Mouse (Mus musculus) E14TG2a.4 (cell line): ENCODE results near the gene Maff.

Experiments used
- H3K27me3 ChIP-seq: 2 replicates; pipeline ENCODE4 v1.6.1; 2014; ENCODE audit warnings: low read length, control low read depth; ENCODE audit not compliant: insufficient read depth
- H3K36me3 ChIP-seq: 2 replicates; pipeline ENCODE4 v1.6.1; 2014; ENCODE audit warnings: low read length, control low read depth; ENCODE audit not compliant: insufficient read depth
- H3K4me1 ChIP-seq: replicated peaks from 2 replicates; pipeline ENCODE4 v1.6.1; 2014; ENCODE audit warnings: low read depth, low read length, control low read depth
- H3K4me3 ChIP-seq: replicated peaks from 2 replicates; pipeline ENCODE4 v1.5.1; 2014; ENCODE audit warnings: mild to moderate bottlenecking, low read length
- H3K9me3 ChIP-seq: 2 replicates; pipeline ENCODE4 v1.6.1; 2014; ENCODE audit warnings: low read length, control low read depth
- CTCF ChIP-seq: conservative IDR thresholded peaks from 2 replicates; pipeline ENCODE4 v1.5.1; 2014; ENCODE audit warnings: low read length
- NANOG ChIP-seq: IDR thresholded peaks from 2 replicates; pipeline ENCODE4 v1.6.1; 2014; ENCODE audit warnings: borderline replicate concordance, low read length, mixed read lengths
- POU5F1 ChIP-seq: IDR thresholded peaks from 2 replicates; pipeline ENCODE4 v1.6.1; 2014; ENCODE audit warnings: low read length, borderline replicate concordance

Maff gene

DNA sequence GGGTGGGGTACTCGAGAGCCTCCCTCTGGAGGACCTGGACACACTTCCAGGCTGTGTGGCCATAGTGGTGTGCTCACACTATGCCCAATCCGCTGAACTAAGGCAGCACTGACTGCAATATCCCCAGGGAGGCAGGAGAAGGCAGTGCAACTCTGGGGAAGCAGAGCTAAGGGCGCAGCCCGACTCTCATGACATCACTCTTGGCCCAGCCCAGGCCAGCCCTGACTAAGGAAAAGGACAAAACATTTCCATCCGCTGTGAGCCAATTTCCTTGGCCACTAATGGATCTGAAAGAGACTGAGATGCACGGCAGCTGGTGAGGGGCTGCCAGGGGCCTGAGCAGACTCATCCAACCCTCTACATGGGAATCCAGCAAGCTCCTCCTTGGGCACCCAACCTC is 31.3 kb downstream of the Maff start:
- H3K27me3 ChIP-seq = no peaks in the 10 kb centered on the region
- H3K4me1 ChIP-seq = peaks cover 74% of the 10 kb centered on the region
- no peaks in the 10 kb centered on the region for H3K9me3 ChIP-seq
- H3K4me3 ChIP-seq = no peak overlapping the region
- no peak for TF ChIP-seq POU5F1
- no peak for TF ChIP-seq CTCF
- TF ChIP-seq NANOG = no peak
- H3K36me3 ChIP-seq = peaks cover 74% of the 10 kb centered on the region

- Histone ChIP-seq H3K4me3 (no peak overlapping the region), H3K4me1 (peaks cover 72% of the 10 kb centered on the region), H3K9me3 (no peaks in the 10 kb centered on the region), H3K36me3 (peaks cover 70% of the 10 kb centered on the region), H3K27me3 (no peaks in the 10 kb centered on the region)
- TF ChIP-seq CTCF (no peak), POU5F1 (no peak), NANOG (no peak)
Observed at GRCm38 (mm10) chr15:79378608-79379007, 32.2 kb downstream of the Maff start.

DNA sequence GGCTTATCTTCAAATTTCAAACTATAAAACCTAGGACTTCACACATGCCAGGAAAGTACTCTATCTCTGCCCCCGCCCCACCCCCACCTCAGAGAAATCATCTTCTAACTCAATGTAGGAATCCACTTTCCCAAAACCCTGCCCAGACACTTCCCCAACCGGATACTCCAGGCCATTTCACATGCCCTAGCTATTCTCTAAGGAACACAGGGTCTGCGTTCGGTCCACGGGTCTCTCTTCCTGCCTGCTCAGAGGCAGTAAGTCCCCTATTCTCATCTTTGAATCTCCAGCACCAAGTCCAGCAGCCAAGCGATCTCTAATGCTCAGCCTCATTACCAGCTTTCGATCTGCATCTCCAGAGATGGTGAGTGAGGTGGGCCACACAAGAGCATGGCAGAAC is 33.2 kb downstream of the Maff start:
- peaks cover 62% of the 10 kb centered on the region for H3K4me1 ChIP-seq
- TF ChIP-seq POU5F1 (no peak), CTCF (no peak)
- H3K27me3 ChIP-seq = no peaks in the 10 kb centered on the region
- peaks cover 69% of the 10 kb centered on the region for H3K36me3 ChIP-seq
- H3K4me3 ChIP-seq = no peak overlapping the region
- H3K9me3 ChIP-seq = no peaks in the 10 kb centered on the region

DNA sequence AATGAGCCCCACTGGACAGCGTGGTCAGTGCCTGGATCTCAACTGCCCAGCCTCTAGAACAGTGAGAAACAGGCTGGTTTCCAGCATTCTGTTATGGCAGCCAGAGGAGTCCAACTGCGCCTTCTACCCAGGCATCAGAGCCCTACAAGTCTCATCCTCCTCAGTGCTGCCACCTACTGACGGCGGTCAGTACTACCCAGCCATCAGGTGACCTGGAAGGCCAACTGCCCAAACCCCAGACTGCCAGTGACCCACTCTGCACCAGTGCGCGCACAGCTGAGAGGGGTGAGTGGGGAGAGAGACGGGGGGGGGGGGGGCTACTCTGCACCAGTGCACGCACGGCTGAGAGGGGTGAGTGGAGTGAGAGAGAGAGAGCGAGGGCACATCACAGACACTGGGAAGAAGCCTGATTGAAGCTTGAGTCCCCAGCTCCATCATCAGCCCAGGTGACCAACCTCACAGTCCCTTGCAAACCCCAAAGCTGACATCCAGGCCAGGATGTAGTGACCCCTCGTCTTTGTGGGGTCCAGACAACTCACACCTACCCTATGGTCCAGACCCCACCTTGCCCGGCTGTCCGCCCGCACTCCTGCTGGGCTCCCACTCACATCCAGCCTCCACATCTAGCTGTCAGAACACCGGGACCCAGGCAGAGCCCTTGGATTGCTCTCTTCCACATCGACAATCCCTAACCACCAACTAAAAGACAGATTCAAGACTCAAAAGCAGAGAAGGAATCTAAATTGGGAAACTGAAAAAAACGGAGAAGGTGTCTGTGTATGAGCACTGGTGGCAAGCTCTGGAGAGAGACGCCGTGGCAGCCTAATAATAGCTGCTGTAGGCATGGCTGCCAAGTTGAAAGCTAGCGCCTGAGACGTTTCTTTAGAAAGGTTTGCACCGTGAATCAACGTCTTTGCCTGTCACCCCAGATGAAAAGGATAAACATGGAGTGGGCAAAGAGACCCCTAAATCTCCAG is 34.3 kb downstream of the Maff start:
- no peak overlapping the region for H3K4me3 ChIP-seq
- no peak for TF ChIP-seq NANOG
- peak; percentile 74 for TF ChIP-seq CTCF
- H3K27me3 ChIP-seq = no peaks in the 10 kb centered on the region
- H3K9me3 ChIP-seq = no peaks in the 10 kb centered on the region
- H3K36me3 ChIP-seq = peaks cover 69% of the 10 kb centered on the region
- H3K4me1 ChIP-seq = peaks cover 51% of the 10 kb centered on the region

GRCm38 (mm10) chr15:79381644-79382043 is 35.2 kb downstream of the Maff start:
- TF ChIP-seq POU5F1 (no peak), CTCF (no peak), NANOG (no peak)
- H3K36me3 ChIP-seq = peaks cover 67% of the 10 kb centered on the region

GRCm38 (mm10) chr15:79387081-79387480 is 40.7 kb downstream of the Maff start:
- Histone ChIP-seq H3K4me1 (peaks cover 50% of the 10 kb centered on the region), H3K9me3 (no peaks in the 10 kb centered on the region), H3K36me3 (peaks cover 65% of the 10 kb centered on the region), H3K4me3 (no peak overlapping the region), H3K27me3 (no peaks in the 10 kb centered on the region)
- TF ChIP-seq CTCF (no peak), NANOG (no peak), POU5F1 (no peak)

More at GRCm38 (mm10) chr15:79381644-79382043, 35.2 kb downstream of the Maff start:
- Histone ChIP-seq H3K9me3 (no peaks in the 10 kb centered on the region), H3K4me1 (peaks cover 42% of the 10 kb centered on the region), H3K4me3 (no peak overlapping the region), H3K27me3 (no peaks in the 10 kb centered on the region)

DNA sequence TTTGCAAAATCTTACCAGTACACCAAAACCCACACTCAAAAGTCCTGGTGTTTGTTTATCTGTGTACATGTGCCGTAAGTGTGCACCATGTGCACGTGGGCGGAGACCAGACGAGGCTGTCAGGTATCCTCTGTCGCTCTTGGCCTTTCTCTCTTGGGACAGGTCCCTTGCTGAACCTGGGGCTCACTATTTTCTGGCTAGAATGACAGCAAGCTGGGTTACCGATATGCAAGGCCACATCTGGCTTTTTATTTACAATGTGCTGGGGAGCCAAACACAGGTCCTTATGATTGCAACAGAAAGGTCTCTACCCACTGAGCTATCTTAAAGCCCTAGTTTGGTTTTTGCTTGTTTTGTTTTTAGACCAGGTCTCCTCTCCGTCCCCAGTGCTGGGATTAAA is 41.2 kb downstream of the Maff start:
- Histone ChIP-seq H3K4me1 (peaks cover 51% of the 10 kb centered on the region), H3K27me3 (no peaks in the 10 kb centered on the region), H3K4me3 (no peak overlapping the region), H3K9me3 (no peaks in the 10 kb centered on the region), H3K36me3 (peaks cover 66% of the 10 kb centered on the region)
- TF ChIP-seq NANOG (no peak), CTCF (no peak), POU5F1 (no peak)

DNA sequence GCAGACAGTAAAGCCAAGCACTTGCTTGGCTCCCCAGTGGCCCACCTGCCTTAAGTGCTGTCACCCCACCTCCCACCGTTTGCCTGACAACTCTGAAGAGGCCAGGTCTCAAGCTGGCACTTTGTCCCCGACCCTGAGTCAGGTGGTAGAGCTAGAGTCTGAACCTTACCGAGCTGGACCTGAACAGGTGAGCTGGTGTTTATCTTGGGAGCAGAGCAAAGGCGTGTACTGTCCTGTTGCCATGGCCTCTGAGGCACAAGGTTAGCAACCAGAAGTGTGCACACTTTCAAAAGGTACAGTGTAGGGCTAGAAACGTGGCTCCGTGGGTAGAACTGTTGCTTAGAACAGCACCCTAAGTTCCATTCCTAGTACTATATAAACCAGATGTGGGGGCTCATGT is 41.8 kb downstream of the Maff start:
- H3K36me3 ChIP-seq = peaks cover 70% of the 10 kb centered on the region
- no peaks in the 10 kb centered on the region for H3K27me3 ChIP-seq
- peaks cover 56% of the 10 kb centered on the region for H3K4me1 ChIP-seq
- H3K9me3 ChIP-seq = no peaks in the 10 kb centered on the region
- no peak overlapping the region for H3K4me3 ChIP-seq
- TF ChIP-seq CTCF = no peak
- TF ChIP-seq NANOG = no peak
- no peak for TF ChIP-seq POU5F1
